Mouse (Mus musculus) adrenal gland, adult 8-10 months (tissue): ENCODE measurements around the gene Agrp. TPM values are rescaled to one million over a fixed set of nuclear protein-coding genes. Genes with fewer than 3 reads are reported as not detected.
"Not testable (repeated sequence)": the region's sequence is repeated elsewhere in the genome, so short reads cannot be mapped to it uniquely, and the experiment has no call there.

ENCODE experiments used
- DNase-seq: peaks from one replicate; pipeline ENCODE4 v3.0.0; 2022
- total RNA-seq, 4 experiments: library from RNA; stranded (reverse); gene quantifications; 2 replicates each; pipeline ENCODE4 v1.2.4; 2022

The Agrp gene
- total RNA-seq, 4 experiments from 2014 or later = 0.97 to 11.6 (median 4.2) TPM

GRCm38 (mm10) chr8:105596362-105597034 is 40.7 kb downstream of the Agrp start:
- DNase-seq = peak; percentile 65

- no peak for DNase-seq
These were observed 42.5 kb downstream of the Agrp start for GRCm38 (mm10) chr8:105594451-105595242.

GRCm38 (mm10) chr8:105593859-105594258 is 43.3 kb downstream of the Agrp start:
- DNase-seq = no peak

- no peak for DNase-seq
These were observed 44.8 kb downstream of the Agrp start for GRCm38 (mm10) chr8:105592431-105592830.

- DNase-seq = no peak
These were observed 57.5 kb downstream of the Agrp start for GRCm38 (mm10) chr8:105579719-105580118.

- DNase-seq = no peak
These were observed 61.7 kb downstream of the Agrp start for GRCm38 (mm10) chr8:105575538-105575937.

GRCm38 (mm10) chr8:105574741-105575140 is 62.5 kb downstream of the Agrp start:
- DNase-seq = no peak

GRCm38 (mm10) chr8:105573427-105573826 is 63.8 kb downstream of the Agrp start:
- no peak for DNase-seq

GRCm38 (mm10) chr8:105571810-105572209 is 65.4 kb downstream of the Agrp start:
- no peak for DNase-seq

- no peak for DNase-seq
These were observed 70.2 kb downstream of the Agrp start for GRCm38 (mm10) chr8:105566703-105567595.

GRCm38 (mm10) chr8:105565952-105566702 is 71.1 kb downstream of the Agrp start, which contains the start of gene Atp6v0d1:
Atp6v0d1 (minus strand) TSS chr8:105566047.
- peak; percentile 99 for DNase-seq

GRCm38 (mm10) chr8:105565401-105565881 is 71.8 kb downstream of the Agrp start:
- DNase-seq = no peak

- not testable (repeated sequence) for DNase-seq
These were observed 72.5 kb downstream of the Agrp start for GRCm38 (mm10) chr8:105564573-105565229.

- no peak for DNase-seq
These were observed 73.3 kb downstream of the Agrp start for GRCm38 (mm10) chr8:105563871-105564270.

GRCm38 (mm10) chr8:105562863-105563262 is 74.3 kb downstream of the Agrp start:
- DNase-seq = no peak

GRCm38 (mm10) chr8:105555230-105555629 is 82.0 kb downstream of the Agrp start:
- no peak for DNase-seq

GRCm38 (mm10) chr8:105554087-105554486 is 83.1 kb downstream of the Agrp start:
- DNase-seq = no peak

- no peak for DNase-seq
These were observed 84.4 kb downstream of the Agrp start for GRCm38 (mm10) chr8:105552824-105553223.

GRCm38 (mm10) chr8:105552032-105552431 is 85.2 kb downstream of the Agrp start:
- no peak for DNase-seq

- DNase-seq = no peak
These were observed 87.1 kb downstream of the Agrp start for GRCm38 (mm10) chr8:105550083-105550482.

GRCm38 (mm10) chr8:105549506-105549905 is 87.7 kb downstream of the Agrp start:
- DNase-seq = no peak
